Mouse (Mus musculus): ENCODE results near the gene Ccr10.
A peak's percentile ranks its signal among the peaks of the same experiment; 100 is the strongest.

Ccr10 gene

DNA sequence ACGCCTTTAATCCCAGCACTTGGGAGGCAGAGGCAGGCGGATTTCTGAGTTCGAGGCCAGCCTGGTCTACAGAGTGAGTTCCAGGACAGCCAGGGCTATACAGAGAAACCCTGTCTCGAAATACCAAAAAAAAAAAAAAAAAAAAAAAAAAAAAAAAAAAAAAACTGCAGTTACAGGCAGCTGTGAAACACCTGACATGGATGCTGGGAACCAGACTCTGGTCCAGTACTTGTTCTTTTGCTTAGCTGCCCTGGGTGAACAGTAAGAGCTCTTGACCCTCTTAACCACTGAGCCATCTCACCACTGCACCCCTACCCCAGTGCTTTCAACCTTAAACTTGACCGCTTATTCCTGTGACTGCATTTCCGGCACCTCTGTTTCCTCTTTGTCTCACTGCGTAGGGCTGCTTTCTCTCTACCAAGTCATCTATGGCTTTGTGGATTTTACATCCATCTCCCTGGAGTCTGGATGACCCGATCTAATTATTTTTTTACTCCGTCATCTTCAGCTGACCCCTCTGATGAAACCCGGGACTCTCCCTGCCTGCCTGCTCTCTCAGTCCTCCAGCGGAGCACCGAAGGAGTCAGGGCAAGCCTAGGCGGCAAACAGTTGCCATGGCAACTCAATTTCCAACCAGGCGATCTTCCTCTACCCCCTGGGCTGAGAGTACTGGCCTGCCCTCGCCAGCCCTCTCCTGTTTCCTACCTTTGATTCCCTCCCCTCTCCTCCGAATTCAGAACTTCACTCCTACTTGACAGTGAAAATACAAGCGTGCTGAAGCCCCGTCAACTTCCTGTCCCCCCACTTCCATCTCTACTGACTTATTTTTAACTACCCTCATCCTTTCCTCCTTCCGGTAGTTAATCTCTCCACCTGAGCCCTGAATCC is 31.7 kb downstream of the Ccr10 start:
- no peak for TF ChIP-seq POU5F1 (IDR thresholded peaks at IDR 0.05; ENCODE audit: borderline replicate concordance, low read length)
- no peak for TF ChIP-seq CTCF (conservative IDR thresholded peaks at IDR 0.05; ENCODE audit: low read length)
- TF ChIP-seq NANOG (IDR thresholded peaks at IDR 0.05; ENCODE audit: borderline replicate concordance, low read length) = no peak
- H3K27me3 ChIP-seq (ENCODE audit: insufficient read depth, low read length) = peaks cover 12% of the 10 kb centered on the region
- no peaks in the 10 kb centered on the region for H3K9me3 ChIP-seq (ENCODE audit: low read length)
- peak overlapping the region; percentile 7; the same call in 1 of the 2 replicates for H3K4me3 ChIP-seq (replicated peaks; ENCODE audit: low read length)
- H3K36me3 ChIP-seq (ENCODE audit: insufficient read depth, low read length) = no peaks in the 10 kb centered on the region
- H3K4me1 ChIP-seq (replicated peaks; ENCODE audit: low read depth, low read length) = peaks cover 28% of the 10 kb centered on the region

DNA sequence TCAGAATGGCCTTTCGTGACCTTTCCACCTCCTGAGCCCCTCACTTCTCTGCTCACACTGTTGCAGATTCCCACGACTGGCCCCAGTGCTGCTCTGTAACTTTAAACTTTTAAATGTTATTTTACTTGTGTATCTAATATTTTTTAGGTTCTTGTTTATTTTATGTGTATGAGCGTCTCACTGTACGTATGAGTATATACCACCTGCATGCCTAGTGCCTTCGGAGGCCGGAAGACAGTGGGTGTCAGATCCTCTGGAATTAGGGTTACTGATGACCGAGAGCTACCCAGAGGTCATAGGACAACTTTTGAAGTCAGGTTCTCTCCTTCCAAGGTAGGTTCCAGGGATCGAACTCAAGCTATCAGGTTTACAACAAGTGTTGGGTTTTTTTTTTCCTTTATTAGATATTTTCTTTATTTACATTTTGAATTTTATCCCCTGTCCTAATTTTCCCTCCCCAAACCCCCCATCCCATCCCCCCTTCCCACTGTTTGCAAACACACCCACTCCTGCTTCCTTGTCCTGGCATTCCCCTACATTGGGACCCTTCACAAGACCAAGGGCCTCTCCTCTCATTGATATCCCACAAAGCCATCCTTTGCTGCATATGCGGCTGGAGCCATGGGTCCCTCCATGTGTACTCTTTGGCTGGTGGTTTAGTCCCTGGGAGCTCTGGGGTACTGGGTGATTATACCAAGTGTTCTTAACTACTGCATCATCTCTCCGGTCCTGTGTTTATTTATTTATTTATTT is 32.9 kb downstream of the Ccr10 start:
- Histone ChIP-seq H3K36me3 (ENCODE audit: insufficient read depth, low read length) (no peaks in the 10 kb centered on the region), H3K9me3 (ENCODE audit: low read length) (no peaks in the 10 kb centered on the region), H3K27me3 (ENCODE audit: insufficient read depth, low read length) (peaks cover 12% of the 10 kb centered on the region), H3K4me3 (replicated peaks; ENCODE audit: low read length) (no peak overlapping the region), H3K4me1 (replicated peaks; ENCODE audit: low read depth, low read length) (peaks cover 31% of the 10 kb centered on the region)
- TF ChIP-seq POU5F1 (IDR thresholded peaks at IDR 0.05; ENCODE audit: borderline replicate concordance, low read length) = no peak
- TF ChIP-seq CTCF (conservative IDR thresholded peaks at IDR 0.05; ENCODE audit: low read length) = no peak

DNA sequence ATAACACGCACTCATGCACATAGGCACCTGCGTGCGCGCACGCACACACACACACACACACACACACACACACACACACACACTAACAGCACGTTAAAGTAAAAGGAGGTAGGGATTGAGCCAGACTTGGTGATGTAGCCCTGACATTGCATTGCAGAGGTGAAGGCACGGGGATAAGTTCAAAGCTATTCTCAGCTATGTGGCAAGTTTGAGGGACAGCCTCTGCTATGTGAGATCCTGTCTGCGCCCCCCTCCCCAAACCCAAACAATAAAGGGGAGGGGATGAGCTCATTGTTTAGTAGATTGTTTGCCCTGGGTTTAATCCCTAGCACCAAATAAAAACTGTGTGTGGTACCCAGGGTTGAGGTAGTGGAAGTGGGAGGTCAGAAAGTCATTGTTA is 34.2 kb downstream of the Ccr10 start:
- Histone ChIP-seq H3K4me1 (replicated peaks; ENCODE audit: low read depth, low read length) (peaks cover 28% of the 10 kb centered on the region), H3K36me3 (ENCODE audit: insufficient read depth, low read length) (no peaks in the 10 kb centered on the region), H3K9me3 (ENCODE audit: low read length) (no peaks in the 10 kb centered on the region), H3K27me3 (ENCODE audit: insufficient read depth, low read length) (peaks cover 12% of the 10 kb centered on the region), H3K4me3 (replicated peaks; ENCODE audit: low read length) (no peak overlapping the region)
- TF ChIP-seq NANOG (IDR thresholded peaks at IDR 0.05; ENCODE audit: borderline replicate concordance, low read length) (no peak), POU5F1 (IDR thresholded peaks at IDR 0.05; ENCODE audit: borderline replicate concordance, low read length) (no peak), CTCF (conservative IDR thresholded peaks at IDR 0.05; ENCODE audit: low read length) (no peak)

DNA sequence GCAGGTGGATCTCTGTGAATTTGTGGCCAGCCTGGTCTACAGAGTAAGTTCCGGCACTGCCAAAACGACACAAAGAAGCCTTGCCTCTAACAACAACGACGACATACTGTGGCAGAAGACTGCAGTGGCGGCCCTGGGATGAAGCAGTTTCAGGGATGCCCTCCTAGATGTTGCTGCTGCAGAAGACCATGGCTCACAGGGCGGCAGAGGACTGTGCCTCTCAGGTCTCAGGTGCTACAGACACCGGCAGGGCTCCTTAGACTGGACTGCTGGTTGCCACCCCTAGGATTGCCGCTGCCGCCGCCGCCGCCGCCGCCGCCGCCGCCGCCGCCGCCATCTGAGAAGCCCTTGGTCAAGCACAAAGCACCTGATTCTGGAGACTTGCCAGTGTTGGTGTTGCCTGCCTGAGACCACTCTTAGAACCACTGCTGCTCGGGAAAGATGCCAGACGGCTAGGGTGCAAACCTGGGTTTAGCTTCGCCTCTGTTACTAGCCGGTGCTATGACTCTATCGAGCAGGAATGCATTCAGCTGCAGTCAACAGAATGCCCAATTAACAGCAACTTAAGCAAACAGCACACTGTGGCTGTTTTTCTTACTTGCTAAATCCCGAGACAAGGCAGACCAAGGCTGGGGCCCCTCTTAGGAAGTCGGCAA is 35.0 kb downstream of the Ccr10 start:
- Histone ChIP-seq H3K36me3 (ENCODE audit: insufficient read depth, low read length) (no peaks in the 10 kb centered on the region), H3K4me3 (replicated peaks; ENCODE audit: low read length) (no peak overlapping the region), H3K9me3 (ENCODE audit: low read length) (no peaks in the 10 kb centered on the region), H3K27me3 (ENCODE audit: insufficient read depth, low read length) (peaks cover 12% of the 10 kb centered on the region), H3K4me1 (replicated peaks; ENCODE audit: low read depth, low read length) (peaks cover 28% of the 10 kb centered on the region)
- TF ChIP-seq POU5F1 (IDR thresholded peaks at IDR 0.05; ENCODE audit: borderline replicate concordance, low read length) (no peak), CTCF (conservative IDR thresholded peaks at IDR 0.05; ENCODE audit: low read length) (no peak), NANOG (IDR thresholded peaks at IDR 0.05; ENCODE audit: borderline replicate concordance, low read length) (no peak)

DNA sequence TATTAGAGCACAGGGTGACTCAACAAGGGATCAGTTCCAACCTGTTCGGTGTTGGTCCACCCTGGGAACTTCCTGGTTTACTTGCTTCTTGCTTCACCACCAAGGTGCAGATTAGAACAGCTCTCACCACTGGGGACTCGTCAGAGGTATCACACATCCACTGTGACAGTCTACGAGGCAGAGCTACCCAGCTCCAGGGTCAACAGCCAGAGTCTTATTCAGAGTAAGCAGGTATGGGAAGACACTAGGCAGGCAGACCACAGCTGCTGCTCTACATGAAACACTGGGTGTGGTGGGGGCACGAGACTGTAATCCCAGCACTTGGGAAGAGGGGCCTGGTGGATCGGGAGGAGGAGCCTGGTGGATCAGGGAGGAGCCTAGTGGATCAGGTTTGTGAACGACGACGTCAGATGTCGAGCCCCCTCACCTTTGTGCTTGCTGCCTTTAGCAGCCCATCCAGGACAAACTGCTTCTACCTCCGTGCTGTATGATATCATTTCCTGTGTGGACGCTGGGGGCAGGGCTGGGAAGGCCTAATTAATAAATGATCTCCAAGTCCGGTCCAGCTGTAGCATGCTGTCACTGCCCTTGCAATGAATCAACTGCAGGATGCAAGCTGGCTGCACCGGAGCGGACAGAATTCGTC is 36.6 kb downstream of the Ccr10 start:
- TF ChIP-seq POU5F1 (IDR thresholded peaks at IDR 0.05; ENCODE audit: borderline replicate concordance, low read length) (no peak), CTCF (conservative IDR thresholded peaks at IDR 0.05; ENCODE audit: low read length) (no peak), NANOG (IDR thresholded peaks at IDR 0.05; ENCODE audit: borderline replicate concordance, low read length) (no peak)
- Histone ChIP-seq H3K9me3 (ENCODE audit: low read length) (no peaks in the 10 kb centered on the region), H3K36me3 (ENCODE audit: insufficient read depth, low read length) (no peaks in the 10 kb centered on the region), H3K4me3 (replicated peaks; ENCODE audit: low read length) (peak overlapping the region; percentile 54), H3K4me1 (replicated peaks; ENCODE audit: low read depth, low read length) (peaks cover 26% of the 10 kb centered on the region), H3K27me3 (ENCODE audit: insufficient read depth, low read length) (peaks cover 12% of the 10 kb centered on the region)

DNA sequence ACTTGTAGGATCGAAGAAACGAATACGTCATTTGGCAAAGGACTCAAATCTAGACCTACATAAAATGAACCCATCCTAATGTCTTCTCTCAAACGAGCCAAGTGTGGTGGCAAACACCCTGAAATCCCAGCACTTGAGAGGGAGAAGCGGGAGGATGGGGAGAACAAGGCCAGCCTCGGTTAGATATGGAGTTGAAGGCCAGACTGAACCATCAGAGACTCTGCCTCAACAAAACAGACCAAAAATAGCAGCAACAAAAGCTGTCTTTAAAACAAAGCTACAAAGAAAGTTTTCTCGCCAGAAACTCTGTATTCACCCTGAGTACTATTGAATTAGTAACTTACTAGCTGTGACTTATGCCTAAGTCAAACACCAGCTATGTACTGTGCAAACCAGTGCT is 38.2 kb downstream of the Ccr10 start:
- TF ChIP-seq NANOG (IDR thresholded peaks at IDR 0.05; ENCODE audit: borderline replicate concordance, low read length) = no peak
- no peak for TF ChIP-seq POU5F1 (IDR thresholded peaks at IDR 0.05; ENCODE audit: borderline replicate concordance, low read length)
- TF ChIP-seq CTCF (conservative IDR thresholded peaks at IDR 0.05; ENCODE audit: low read length) = no peak

DNA sequence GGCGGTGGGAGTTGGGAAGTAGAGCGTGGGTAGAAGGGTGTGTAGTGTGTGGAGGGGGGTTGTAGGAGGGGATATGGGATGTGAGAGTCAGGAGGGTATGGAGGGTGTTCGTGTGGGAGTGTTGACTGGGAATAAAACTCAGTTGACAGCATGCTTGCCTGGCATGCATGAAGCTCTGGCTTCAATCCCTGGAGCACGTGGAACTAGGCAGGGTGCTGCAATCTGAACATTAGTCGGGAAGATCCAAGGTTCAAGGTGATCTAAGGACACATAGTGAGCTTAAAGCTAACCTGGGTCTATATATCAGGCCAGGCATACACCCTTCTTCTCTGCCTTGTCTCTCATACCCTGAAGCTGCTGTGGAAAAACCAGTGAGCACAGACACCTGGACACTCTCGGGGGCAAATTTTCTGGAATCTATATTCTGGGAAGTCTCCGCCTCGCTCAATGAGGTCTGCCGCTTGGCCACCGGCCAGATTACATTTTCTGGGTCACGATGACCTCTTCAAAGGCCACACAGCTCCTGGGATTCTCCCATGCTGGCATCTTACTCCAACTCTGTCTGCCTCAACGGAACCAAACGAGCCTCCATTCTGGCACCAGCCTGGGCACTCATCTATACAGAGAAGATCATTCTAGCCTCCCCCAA is 40.9 kb downstream of the Ccr10 start:
- Histone ChIP-seq H3K27me3 (ENCODE audit: insufficient read depth, low read length) (peaks cover 7% of the 10 kb centered on the region; the same call in 1 of the 2 replicates), H3K36me3 (ENCODE audit: insufficient read depth, low read length) (no peaks in the 10 kb centered on the region), H3K4me1 (replicated peaks; ENCODE audit: low read depth, low read length) (peaks cover 26% of the 10 kb centered on the region), H3K9me3 (ENCODE audit: low read length) (no peaks in the 10 kb centered on the region), H3K4me3 (replicated peaks; ENCODE audit: low read length) (no peak overlapping the region)
- no peak for TF ChIP-seq CTCF (conservative IDR thresholded peaks at IDR 0.05; ENCODE audit: low read length)
- no peak for TF ChIP-seq POU5F1 (IDR thresholded peaks at IDR 0.05; ENCODE audit: borderline replicate concordance, low read length)
- no peak for TF ChIP-seq NANOG (IDR thresholded peaks at IDR 0.05; ENCODE audit: borderline replicate concordance, low read length)

More for the DNA sequence above, 38.2 kb downstream of the Ccr10 start:
- no peak overlapping the region for H3K4me3 ChIP-seq (replicated peaks; ENCODE audit: low read length)
- H3K4me1 ChIP-seq (replicated peaks; ENCODE audit: low read depth, low read length) = peaks cover 22% of the 10 kb centered on the region
- H3K9me3 ChIP-seq (ENCODE audit: low read length) = no peaks in the 10 kb centered on the region
- peaks cover 12% of the 10 kb centered on the region for H3K27me3 ChIP-seq (ENCODE audit: insufficient read depth, low read length)
- H3K36me3 ChIP-seq (ENCODE audit: insufficient read depth, low read length) = no peaks in the 10 kb centered on the region

Data from E14TG2a.4 (cell line).